Mouse (Mus musculus): ENCODE data around the gene Fhl3. TPM values are rescaled to one million over a fixed set of nuclear protein-coding genes. Genes with fewer than 3 reads are reported as not detected.

Gene Fhl3
- 1 to 10 TPM; 4.3 to 4.9 TPM for total RNA-seq (2021)

DNA sequence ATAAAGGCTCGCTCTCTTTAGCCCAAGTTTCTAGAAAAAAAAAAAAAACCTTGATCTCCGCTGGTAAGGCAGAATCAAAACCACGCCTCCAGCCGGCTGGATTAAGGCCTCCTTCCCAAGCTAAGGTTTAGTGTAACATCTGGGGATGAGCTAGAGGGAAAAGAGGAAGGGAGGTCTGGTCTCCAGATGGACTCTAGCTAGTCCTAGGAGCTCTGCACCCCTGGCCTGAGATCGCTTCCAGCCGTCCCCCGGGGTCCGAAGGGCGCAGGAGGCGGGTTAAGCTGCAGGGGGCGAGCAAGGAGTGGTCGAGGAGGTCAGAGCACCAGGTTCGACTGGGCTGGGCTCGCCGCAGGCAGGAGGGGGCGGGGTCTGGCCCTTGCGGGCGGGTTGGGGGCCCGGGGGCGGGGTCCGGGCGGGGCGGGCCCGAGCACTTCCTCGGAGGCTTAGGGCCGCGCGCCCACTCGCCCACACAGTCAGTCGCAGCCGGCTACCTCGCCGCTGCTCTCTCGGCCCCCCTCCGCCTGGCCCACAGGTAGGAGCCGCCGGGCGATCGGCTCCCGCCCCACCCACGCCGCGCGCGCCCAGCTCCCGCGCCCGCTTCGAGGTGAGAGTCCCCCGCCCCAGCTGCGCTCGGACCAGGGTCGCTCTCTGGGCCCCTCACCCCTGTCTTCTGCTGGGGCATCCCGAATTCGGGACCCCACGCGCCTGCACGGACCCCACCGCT lies at the start of gene Fhl3:
Gene Fhl3, plus strand, starts transcription at position 454 of the 724 bp plus-strand sequence.
- intact Hi-C loops (cut with DNase I): no loop called here
- DNase-seq: peak; percentile 51

DNA sequence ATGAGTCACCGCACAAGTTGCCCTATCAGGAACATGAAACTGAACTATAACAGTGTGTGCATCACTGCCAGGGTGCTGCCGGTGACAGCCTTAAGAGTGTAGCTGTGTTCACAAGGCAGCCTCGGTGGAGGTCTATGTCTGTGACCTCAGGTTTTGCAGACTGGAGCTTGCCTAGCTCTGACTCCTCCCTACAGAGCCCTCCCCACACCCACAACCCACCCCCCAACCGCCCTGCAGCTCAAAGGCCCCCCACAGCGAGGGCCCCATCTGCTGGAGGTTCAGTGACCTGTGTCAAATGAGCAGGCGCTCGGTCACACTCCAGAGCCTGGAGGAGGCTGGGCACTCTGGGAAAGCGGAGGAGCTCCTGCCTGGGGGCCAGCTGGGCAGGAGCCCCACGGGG lies 47.6 kb upstream of the Fhl3 start:
- peak; percentile 63 for DNase-seq
- intact Hi-C loops (cut with DNase I): loop anchor here (10.0 kb wide), 3 partner anchors 88 to 508 kb away; no protein-coding TSS in a partner anchor

DNA sequence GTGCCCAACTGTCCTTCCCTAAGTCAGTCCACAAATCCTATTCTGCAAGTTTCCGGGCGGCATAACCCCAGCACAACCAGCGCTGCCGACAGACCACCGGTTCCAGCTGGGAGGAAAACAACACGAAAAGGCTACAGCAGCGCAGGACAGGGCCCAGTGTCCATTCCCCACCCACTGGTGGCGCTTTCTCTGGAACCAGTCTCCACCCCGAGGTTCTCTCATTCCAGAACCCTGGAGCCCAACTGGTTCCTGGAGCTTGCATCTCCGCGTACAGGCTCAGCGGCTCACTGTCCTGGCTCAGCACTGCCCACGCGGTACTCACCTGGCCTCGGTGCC lies 44.0 kb upstream of the Fhl3 start, which contains the start of gene Pou3f1:
Gene Pou3f1, plus strand, starts transcription at position 290 of the 336 bp plus-strand sequence.
- no peak for DNase-seq
- intact Hi-C loops (cut with DNase I): loop anchor here (10.0 kb wide), 3 partner anchors 92 to 512 kb away; no protein-coding TSS in a partner anchor

DNA sequence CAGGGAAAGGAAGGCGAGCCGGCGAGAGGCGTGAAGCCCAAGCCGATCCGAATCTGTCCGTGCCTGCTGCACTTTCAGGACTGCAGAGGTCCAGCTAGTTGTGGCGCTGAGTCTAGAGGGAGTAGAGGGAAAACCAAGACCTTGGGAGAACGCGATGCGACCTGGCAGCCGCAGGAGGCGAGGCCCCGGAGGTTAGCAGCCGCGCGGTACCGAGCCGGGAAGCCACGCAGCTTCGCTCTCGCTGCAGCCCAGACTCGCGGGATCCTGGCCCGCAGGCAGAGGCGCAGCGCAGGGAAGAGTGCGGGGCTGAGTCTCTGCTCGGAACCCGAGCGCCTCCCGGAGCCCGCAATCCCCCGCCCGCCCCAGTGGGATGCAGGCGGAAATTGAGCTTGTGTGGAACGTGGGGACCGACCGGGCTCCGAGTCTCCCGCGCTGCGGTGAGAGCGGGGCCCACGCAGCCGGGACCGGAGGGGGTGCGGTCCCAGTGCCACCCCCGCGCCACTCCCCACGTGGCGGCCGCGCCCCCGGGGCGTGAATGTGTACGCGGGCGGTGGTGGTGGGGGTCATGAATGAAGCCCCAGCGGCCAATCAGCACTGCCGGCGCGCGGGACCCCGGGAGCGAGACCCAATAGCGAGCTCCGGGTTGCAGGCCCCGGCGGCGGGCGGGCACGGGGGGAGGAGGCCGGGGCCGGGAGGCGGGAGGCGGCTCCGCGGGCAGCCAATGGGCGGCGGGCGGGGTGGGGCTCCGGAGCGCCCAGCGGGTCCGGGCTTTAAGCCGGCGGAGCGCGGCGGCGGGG lies 43.4 kb upstream of the Fhl3 start:
- DNase-seq: peak; percentile 85
- intact Hi-C loops (cut with DNase I): loop anchor here (10.0 kb wide), 3 partner anchors 92 to 512 kb away; no protein-coding TSS in a partner anchor

GRCm38 (mm10) chr4:124657781-124658180 lies 42.7 kb upstream of the Fhl3 start:
- intact Hi-C loops (cut with DNase I): loop anchor here (10.0 kb wide), 3 partner anchors 93 to 513 kb away; no protein-coding TSS in a partner anchor
- DNase-seq: no peak

DNA sequence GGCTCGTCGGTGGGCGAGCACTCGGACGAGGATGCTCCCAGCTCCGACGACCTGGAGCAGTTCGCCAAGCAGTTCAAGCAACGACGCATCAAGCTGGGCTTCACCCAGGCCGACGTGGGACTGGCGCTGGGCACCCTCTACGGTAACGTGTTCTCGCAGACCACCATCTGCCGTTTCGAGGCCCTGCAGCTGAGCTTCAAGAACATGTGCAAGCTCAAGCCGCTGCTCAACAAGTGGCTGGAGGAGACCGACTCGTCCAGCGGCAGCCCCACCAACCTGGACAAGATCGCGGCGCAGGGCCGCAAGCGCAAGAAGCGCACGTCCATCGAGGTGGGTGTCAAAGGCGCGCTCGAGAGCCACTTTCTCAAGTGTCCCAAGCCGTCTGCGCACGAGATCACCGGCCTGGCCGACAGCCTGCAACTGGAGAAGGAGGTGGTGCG lies 42.1 kb upstream of the Fhl3 start:
- peak; percentile 10 for DNase-seq
- intact Hi-C loops (cut with DNase I): loop anchor here (10.0 kb wide), 3 partner anchors 94 to 514 kb away; no protein-coding TSS in a partner anchor

DNA sequence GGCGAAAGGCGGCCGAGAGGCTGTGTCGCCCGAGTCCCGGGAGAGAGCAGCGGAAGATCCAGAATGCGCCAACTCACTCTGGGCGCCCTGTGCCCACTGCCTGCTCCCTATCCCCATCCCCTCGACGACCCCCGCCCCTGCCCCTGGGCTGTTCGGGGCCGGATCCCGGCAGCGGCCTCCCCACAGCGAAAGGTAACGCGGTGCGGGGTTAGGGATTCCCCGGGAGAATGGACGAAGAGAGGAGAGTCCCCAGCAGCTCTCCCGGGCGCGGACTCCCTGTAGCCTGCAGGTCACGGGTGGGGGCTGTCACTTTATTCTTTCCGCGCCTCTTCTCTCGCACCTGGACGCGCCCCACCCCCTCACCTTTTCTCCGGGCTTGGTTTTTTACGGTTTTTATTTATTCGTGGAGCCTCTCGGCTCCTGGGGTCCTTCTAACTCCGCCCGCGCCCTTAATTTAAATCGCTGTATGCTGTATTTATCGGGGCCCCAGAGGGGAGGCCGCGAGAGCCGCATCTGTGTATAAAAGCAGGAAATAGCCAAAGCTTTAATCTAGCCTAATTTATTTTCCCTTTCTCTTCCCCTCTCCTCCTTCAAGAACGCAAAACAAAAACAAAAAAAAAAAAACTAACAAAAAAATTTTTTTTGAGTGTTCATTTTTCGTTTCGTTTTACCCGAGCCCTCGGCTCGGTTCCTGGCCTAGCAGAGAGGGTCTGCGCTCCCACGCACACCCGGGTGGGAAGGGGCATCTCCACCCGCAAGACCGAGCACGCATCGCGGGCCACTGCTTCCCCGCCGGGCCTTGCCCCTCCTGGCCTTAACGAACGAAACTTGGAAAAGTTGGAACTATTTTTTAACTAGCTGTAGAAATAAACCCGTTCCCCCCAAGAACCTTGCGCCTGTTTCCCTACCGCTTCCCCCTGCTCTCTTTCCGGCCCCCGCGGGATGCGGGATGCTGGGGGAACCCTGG lies 41.0 kb upstream of the Fhl3 start:
- no peak for DNase-seq
- intact Hi-C loops (cut with DNase I): loop anchor here (5.0 to 10.0 kb wide), 5 partner anchors 95 to 702 kb away; no protein-coding TSS in a partner anchor

DNA sequence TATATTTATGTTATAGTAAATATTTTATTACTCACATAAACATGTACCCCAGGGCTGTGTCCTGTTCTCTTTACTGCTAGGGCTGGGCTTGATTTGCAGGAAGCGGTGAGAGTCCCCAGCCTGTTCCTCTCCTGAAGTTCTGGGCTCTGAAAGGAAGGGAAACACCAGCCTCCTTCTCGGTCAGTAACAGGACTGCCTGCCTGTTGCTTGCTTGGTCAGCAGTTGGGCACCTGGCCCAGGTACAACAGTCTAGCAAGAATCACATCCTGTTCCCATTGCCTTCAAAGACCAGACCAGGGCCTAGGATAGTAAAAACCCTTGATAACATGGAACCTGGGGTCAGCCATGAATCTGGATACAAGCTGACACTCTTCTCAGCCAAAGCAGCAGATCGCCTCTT lies 39.9 kb upstream of the Fhl3 start:
- intact Hi-C loops (cut with DNase I): loop anchor here (5.0 to 10.0 kb wide), 2 partner anchors 436 to 703 kb away; no protein-coding TSS in a partner anchor
- DNase-seq: no peak

DNA sequence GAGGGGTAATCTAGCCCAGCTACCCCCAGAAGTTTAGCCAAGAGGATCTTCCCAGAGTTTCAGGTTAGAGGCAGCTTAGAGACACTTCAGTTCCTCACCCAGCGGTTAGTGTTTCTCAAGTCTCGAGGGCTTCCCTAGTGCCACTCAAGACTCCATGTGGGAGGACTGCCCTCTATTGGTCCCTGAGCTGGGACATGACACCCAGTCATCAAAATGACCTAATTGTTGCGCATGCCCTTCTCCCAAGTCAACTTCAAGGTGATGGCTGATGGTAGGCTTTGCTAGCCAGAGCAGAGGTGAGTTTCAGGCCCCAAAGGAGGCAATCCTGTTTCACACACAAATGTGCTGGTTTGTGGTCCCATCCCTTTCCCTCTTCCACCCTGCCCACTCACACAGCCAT lies 37.5 kb upstream of the Fhl3 start:
- intact Hi-C loops (cut with DNase I): loop anchor here (5.0 to 10.0 kb wide), 2 partner anchors 438 to 706 kb away; no protein-coding TSS in a partner anchor
- DNase-seq: no peak

DNA sequence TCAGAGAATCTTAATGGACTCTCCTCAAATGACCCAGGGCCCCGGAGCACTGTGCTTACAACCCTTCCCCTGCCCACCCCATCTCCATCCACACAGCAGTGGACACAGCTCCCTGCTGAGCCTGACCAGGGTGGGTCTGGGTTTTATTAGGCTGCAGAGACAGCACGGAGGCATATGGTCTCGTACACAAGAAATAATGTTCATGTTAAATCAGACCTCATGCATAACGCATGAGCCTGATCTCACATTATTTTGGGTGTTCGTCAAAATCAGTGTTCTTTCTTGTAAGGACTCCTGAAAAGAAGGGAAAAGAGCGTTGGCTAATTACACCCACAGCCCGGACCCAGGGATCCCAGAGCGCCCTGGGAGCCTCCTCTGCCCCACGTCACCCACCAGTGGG lies 36.3 kb upstream of the Fhl3 start:
- intact Hi-C loops (cut with DNase I): loop anchor here (5.0 to 10.0 kb wide), 2 partner anchors 439 to 707 kb away; no protein-coding TSS in a partner anchor
- DNase-seq: no peak

GRCm38 (mm10) chr4:124664604-124665003 lies 35.9 kb upstream of the Fhl3 start:
- intact Hi-C loops (cut with DNase I): loop anchor here (5.0 to 10.0 kb wide), 2 partner anchors 440 to 707 kb away; no protein-coding TSS in a partner anchor
- no peak for DNase-seq

- intact Hi-C loops (cut with DNase I): loop anchor here (10.0 kb wide), 1 partner anchor 443 kb away; no protein-coding TSS in a partner anchor
- no peak for DNase-seq
These were observed 32.9 kb upstream of the Fhl3 start for GRCm38 (mm10) chr4:124667476-124668033.

DNA sequence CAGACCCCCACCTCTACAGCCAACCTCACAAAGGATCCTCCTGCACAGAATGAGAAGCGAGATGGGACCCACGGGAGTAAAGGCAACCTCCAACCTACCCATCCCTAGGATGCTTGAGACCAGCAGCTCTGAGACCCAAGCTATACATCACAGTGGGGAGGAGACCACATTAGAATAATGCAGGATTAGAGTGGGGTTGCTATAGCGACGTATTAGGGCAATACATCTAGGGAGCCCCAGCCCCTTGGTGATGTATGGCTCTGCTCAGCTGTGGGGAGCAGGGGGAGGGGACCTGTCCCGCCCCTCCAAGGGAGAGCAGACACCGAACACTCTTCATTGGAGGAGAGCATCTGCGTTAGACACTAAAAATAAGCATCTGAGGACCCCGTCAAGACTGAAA lies 32.4 kb upstream of the Fhl3 start:
- DNase-seq: no peak
- intact Hi-C loops (cut with DNase I): loop anchor here (10.0 kb wide), 1 partner anchor 443 kb away; no protein-coding TSS in a partner anchor

GRCm38 (mm10) chr4:124670232-124670631 lies 30.3 kb upstream of the Fhl3 start:
- DNase-seq: no peak

DNA sequence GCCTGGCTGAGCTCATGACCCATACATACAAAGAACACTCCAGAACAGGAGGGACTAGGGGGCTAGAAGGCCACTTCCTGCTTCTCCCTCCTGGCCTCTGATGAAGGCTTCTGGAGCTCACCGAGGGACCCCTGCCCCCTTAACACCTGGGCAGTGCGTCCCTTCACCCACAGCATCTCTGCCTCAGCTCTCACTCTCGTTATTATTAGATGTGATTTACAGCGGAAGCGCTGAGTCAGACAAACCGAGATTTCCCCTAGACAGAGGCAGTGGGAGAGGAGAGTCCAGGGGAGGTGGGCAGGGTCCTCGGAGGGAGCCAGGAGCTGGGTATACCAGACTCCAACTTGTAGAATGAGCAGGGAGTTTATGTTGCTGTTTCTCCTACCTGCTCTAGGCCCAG lies 28.9 kb upstream of the Fhl3 start:
- intact Hi-C loops (cut with DNase I): no loop called here
- DNase-seq: no peak

More at GRCm38 (mm10) chr4:124670232-124670631, 30.3 kb upstream of the Fhl3 start:
- intact Hi-C loops (cut with DNase I): no loop called here

DNA sequence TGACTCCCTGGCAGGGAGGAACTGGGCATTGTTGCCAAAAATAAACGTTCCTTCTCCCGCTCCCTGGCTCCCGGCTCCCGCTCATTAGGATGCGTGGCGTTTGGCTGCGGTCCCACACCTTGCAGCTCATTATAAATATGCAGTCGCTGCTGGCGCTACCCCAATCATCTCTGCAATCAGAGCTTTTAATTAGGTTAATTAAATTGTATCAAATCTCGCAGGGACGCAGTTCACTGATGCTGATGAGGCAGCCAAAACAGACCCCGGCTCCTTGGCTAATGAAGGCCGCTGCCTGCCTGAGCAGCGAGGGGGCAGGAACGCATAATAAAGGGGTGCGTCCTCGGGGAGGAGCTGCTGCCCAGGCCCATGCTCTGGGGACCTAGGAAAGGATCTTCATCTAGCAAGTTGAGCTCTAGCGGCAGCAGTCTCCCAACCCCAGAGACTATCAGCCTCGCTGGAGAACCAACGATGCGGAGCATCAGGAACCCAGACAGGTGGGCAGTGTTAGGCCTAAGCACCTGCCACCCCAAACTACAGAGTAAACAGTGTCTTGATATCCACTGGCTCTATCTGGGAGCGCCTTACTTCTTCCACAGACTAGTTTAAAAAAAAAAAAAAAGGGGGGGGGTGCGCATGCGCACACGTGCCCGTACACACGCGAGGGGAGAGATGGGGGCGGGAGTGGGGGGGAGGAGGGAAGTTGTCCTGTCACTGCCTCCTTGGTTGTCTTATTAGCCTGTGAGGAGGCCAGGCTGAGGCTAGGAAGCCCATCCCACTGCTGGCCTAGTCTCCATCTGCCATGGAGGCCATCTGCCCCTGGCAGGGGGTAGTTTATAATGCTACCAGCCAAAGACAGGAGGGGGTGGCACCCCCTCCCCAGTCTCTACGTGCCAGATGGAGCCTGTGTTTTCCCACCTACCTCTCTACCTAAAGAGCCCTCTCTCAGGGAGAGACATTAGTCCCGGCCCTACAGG lies 27.9 kb upstream of the Fhl3 start:
- intact Hi-C loops (cut with DNase I): no loop called here
- peak; percentile 87 for DNase-seq

DNA sequence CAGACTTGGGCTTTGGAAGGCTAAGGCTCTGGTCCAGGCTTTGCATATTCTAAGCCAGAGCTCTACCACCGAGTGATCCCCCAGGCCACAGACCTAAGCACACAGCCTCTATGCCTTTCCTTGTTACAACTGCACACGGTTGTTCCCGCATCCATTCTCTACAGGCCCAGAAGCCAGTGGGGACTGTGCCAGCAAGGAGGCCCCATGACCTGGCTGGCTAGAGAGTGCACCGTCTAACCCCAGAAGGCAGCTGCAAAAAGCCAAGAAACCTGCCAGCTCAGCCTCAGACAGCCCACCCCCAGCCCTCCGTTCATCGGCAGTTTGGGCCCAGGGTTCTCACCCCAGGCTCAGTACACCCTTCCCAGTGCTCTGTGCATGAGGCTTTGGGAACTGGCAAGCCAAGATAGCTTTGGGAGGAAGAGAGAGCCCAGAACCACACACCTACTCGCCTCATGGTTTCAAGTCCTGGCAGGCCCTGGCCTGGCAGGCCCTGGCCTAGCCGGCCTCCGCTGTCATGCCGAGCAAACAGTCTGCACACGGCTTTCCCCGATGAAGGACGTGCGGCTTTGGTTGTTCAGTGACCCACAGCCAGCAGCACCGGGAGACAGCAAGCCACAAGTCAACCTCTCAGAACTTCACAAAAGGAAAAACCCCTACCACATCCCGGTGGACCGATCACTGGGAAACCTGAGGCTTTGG lies 26.0 kb upstream of the Fhl3 start:
- no peak for DNase-seq
- intact Hi-C loops (cut with DNase I): loop anchor here (5.0 kb wide), 1 partner anchor 737 kb away; no protein-coding TSS in a partner anchor

DNA sequence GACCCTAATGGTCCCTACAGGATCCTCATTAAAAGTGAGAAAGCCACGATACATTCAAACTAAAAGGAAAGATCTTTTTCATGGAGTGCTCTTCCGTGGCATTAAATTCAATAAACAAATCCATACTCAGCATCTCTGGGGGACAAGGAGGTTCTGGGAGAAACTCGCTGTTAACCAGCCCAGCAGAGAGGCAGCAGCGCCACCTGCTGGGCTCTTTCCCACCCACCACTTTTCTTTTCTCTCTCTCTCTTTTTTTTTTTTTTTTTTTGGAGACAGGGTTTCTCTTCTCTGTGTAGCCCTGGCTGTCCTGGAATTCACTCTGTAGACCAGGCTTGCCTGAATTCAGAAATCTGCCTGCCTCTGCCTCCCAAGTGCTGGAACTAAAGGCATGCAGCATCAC lies 25.5 kb upstream of the Fhl3 start:
- intact Hi-C loops (cut with DNase I): loop anchor here (5.0 kb wide), 1 partner anchor 738 kb away; no protein-coding TSS in a partner anchor
- DNase-seq: peak; percentile 78
